Comparison of ENCODE assay signal across 8 mouse cellular contexts in the genomic region with DNA sequence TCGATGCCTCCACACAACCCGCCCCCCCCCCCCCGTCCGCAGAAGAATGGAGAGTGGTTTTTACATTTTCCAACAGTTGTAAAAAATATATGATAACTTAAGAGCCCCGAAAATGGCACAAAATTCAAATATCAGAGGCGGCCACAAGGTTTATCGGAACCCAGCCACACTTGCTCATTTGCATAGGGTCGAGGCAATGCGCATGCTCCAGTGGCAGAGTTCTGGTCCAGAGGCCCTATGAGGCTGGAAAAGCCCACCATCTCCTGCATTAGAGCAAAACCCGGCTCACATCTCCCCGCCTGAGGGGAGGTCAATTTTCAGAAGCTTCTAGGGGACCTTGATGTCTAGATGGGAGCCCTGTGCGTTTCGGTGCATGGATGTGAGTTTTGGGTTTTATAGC. TPM values are rescaled to one million over a fixed set of nuclear protein-coding genes. Genes with fewer than 3 reads are reported as not detected.
DNase-seq lines count a peak whose midpoint lies in the region; ATAC-seq and TF ChIP-seq lines count a peak whose summit lies in the region.

No protein-coding gene starts in this region.

- DNase-seq in embryo, embryonic 10 days (ENCODE audit: low spot score), result peak; percentile 33
- no peak for DNase-seq in embryo, embryonic 9.5 days (ENCODE audit: extremely low spot score)
- peak; percentile 40 to 58 for DNase-seq in spleen, adult 2 months (ENCODE audit: low read depth in 1 of 2, low spot score in 2 of 2)
- no peak for DNase-seq in spleen, postnatal 10 days (ENCODE audit: low spot score in 2 of 2)
- DNase-seq in gastrocnemius, postnatal 14 days, result no peak

- intact Hi-C loops in gastrocnemius, postnatal 14 days (cut with DNase I; ENCODE audit: low total_unique reads), result no loop called here

- no peak overlapping the region for H3K4me3 ChIP-seq in spleen, adult 2 months (ENCODE audit: extremely low read depth, insufficient read depth, insufficient read length)
- H3K4me3 ChIP-seq in hindbrain, embryonic 15.5 days, result peak overlapping the region; percentile 21
- peak overlapping the region; percentile 9; the same call in 1 of the 2 replicates for H3K4me3 ChIP-seq in neural tube, embryonic 14.5 days (ENCODE audit: low read depth, low read length)

- peak overlapping the region; percentile 54 for H3K27ac ChIP-seq in spleen, adult 2 months (ENCODE audit: insufficient read depth, low read length)
- H3K27ac ChIP-seq in hindbrain, embryonic 15.5 days (replicated peaks), result no peak overlapping the region
- no peak overlapping the region for H3K27ac ChIP-seq in neural tube, embryonic 14.5 days (ENCODE audit: low read depth, low read length)

- no peak for ATAC-seq in hindbrain, embryonic 15.5 days (ENCODE audit: low FRiP score, low read depth)
- ATAC-seq in neural tube, embryonic 14.5 days (ENCODE audit: low read depth), result no peak
- no peak for ATAC-seq in inflammation-experienced regulatory T-cells, adult 6 months

- H3K4me2 ChIP-seq in hindbrain, embryonic 15.5 days, result peak overlapping the region; percentile 94
- peak overlapping the region; percentile 41 for H3K4me2 ChIP-seq in neural tube, embryonic 14.5 days (ENCODE audit: low read depth, low read length)

- H3K27me3 ChIP-seq in spleen, adult 2 months (ENCODE audit: control insufficient read depth, insufficient read depth, low read length), result no peaks in the 10 kb centered on the region
- no peaks in the 10 kb centered on the region for H3K27me3 ChIP-seq in hindbrain, embryonic 15.5 days
- peaks cover 11% of the 10 kb centered on the region; the same call in 1 of the 2 replicates for H3K27me3 ChIP-seq in neural tube, embryonic 14.5 days (ENCODE audit: control insufficient read depth, insufficient read depth, low read length)

- 40% methylated on average over 13 of the region's 13 CpGs for WGBS in spleen, adult 2 months
- WGBS in hindbrain, embryonic 15.5 days, result 33% methylated on average over 13 of the region's 13 CpGs
- WGBS in neural tube, embryonic 14.5 days, result 42% methylated on average over 13 of the region's 13 CpGs

- no peaks in the 10 kb centered on the region for H3K9me3 ChIP-seq in hindbrain, embryonic 15.5 days
- no peaks in the 10 kb centered on the region for H3K9me3 ChIP-seq in neural tube, embryonic 14.5 days (ENCODE audit: control insufficient read depth, low read length)

- peaks cover 3% of the 10 kb centered on the region; the same call in 1 of the 2 replicates for H3K36me3 ChIP-seq in spleen, adult 2 months (ENCODE audit: control insufficient read depth, insufficient read depth, low read length)
- H3K36me3 ChIP-seq in hindbrain, embryonic 15.5 days, result no peaks in the 10 kb centered on the region
- no peaks in the 10 kb centered on the region for H3K36me3 ChIP-seq in neural tube, embryonic 14.5 days (ENCODE audit: control insufficient read depth, insufficient read depth, low read length)

- TF ChIP-seq CTCF in spleen, adult 2 months (IDR thresholded peaks at IDR 0.05; ENCODE audit: extremely low read depth, insufficient read depth, insufficient read length, insufficient replicate concordance), result no peak

- TF ChIP-seq POLR2A in spleen, adult 2 months (IDR thresholded peaks at IDR 0.05; ENCODE audit: low read depth, low read length), result no peak; the same call in 1 of the 2 replicates

- peaks cover 53% of the 10 kb centered on the region for H3K4me1 ChIP-seq in spleen, adult 2 months (ENCODE audit: control insufficient read depth, insufficient read depth, insufficient read length)
- H3K4me1 ChIP-seq in hindbrain, embryonic 15.5 days (replicated peaks), result peaks cover 70% of the 10 kb centered on the region
- peaks cover 37% of the 10 kb centered on the region for H3K4me1 ChIP-seq in neural tube, embryonic 14.5 days (ENCODE audit: control insufficient read depth, insufficient read depth, low read length)

- H3K9ac ChIP-seq in hindbrain, embryonic 15.5 days, result 0 out of 2 replicates have a peak overlapping the region, but pooled peaks have one; percentile 6
- H3K9ac ChIP-seq in neural tube, embryonic 14.5 days (replicated peaks; ENCODE audit: low read depth, low read length), result no peak overlapping the region

RNA-seq across cellular contexts. Expression of a gene that starts 4.8 kb away (rescaled TPM):
- polyA plus RNA-seq in spleen, adult 2 months (2012; rRNA removed), result 264 and 351 TPM in 2 replicates
- polyA plus RNA-seq in hindbrain, embryonic 15.5 days (2015; fragmentation: Nextera tagmentation; extraction: Ambion mirVana), result 56.2 and 69.9 TPM in 2 replicates
- 44.2 and 50.7 TPM in 2 replicates for polyA plus RNA-seq in neural tube, embryonic 14.5 days (2014; fragmentation: Nextera tagmentation; extraction: Ambion mirVana)
- under 1 TPM; 0.66 to 0.76 TPM for total RNA-seq in gastrocnemius, postnatal 14 days (2021)
- 10 to 100 TPM; 41.0 to 52.7 (median 49.6) TPM for polyA plus RNA-seq in inflammation-experienced regulatory T-cells, adult 6 months (2017; shearing (Covaris generic))

RNA-seq across cellular contexts. Expression of a gene that starts 42.7 kb away (rescaled TPM):
- 7.2 and 9.0 TPM in 2 replicates for polyA plus RNA-seq in spleen, adult 2 months (2012; rRNA removed)
- polyA plus RNA-seq in hindbrain, embryonic 15.5 days (2015; fragmentation: Nextera tagmentation; extraction: Ambion mirVana), result 0.27 and 0.84 TPM in 2 replicates
- polyA plus RNA-seq in neural tube, embryonic 14.5 days (2014; fragmentation: Nextera tagmentation; extraction: Ambion mirVana), result 0.22 TPM in 1 of 2 replicates, not detected in the other
- total RNA-seq in gastrocnemius, postnatal 14 days (2021), result under 1 TPM in 1 of 2 experiments, not detected in 1; 0.13 TPM
- polyA plus RNA-seq in inflammation-experienced regulatory T-cells, adult 6 months (2017; shearing (Covaris generic)), result 1 to 10 TPM in 1 of 3 experiments, under 1 TPM in 2; 0.71 to 2.2 (median 0.95) TPM

RNA-seq across cellular contexts. Expression of a gene that starts 58.4 kb away (rescaled TPM):
- 14.9 and 18.9 TPM in 2 replicates for polyA plus RNA-seq in spleen, adult 2 months (2012; rRNA removed)
- 0.78 and 0.92 TPM in 2 replicates for polyA plus RNA-seq in hindbrain, embryonic 15.5 days (2015; fragmentation: Nextera tagmentation; extraction: Ambion mirVana)
- 0.13 and 0.33 TPM in 2 replicates for polyA plus RNA-seq in neural tube, embryonic 14.5 days (2014; fragmentation: Nextera tagmentation; extraction: Ambion mirVana)
- total RNA-seq in gastrocnemius, postnatal 14 days (2021), result not detected
- 1 to 10 TPM; 6.8 to 9.7 (median 6.8) TPM for polyA plus RNA-seq in inflammation-experienced regulatory T-cells, adult 6 months (2017; shearing (Covaris generic))

Comparison
In these comparisons a context has a peak if more than half of its experiments do, and no peak if none do; other contexts are left out.
1. DNase-seq: peak in embryo, embryonic 10 days (single experiment) and spleen, adult 2 months (2 of 2); none in embryo, embryonic 9.5 days (single experiment), spleen, postnatal 10 days (0 of 2) and gastrocnemius, postnatal 14 days (single experiment).